Mouse (Mus musculus) kidney, adult 2 months (tissue): Measurements from ENCODE around the gene Atp1b2.

Experiments
- CTCF ChIP-seq: fragments of 200-500 bp; conservative IDR thresholded peaks from 2 replicates; pipeline ENCODE4 v1.5.1; 2011; ENCODE audit warnings: low read depth, mild to moderate bottlenecking, control low read depth, low read length, moderate library complexity, mixed read lengths; ENCODE audit not compliant: insufficient read depth, insufficient read length
- POLR2A ChIP-seq: fragments of 200-500 bp; IDR thresholded peaks from one replicate; pipeline ENCODE4 v1.6.1; 2011; ENCODE audit warnings: low read depth, low read length, control low read depth

GRCm38 (mm10) chr11:69576307-69576706 lies 29.4 kb downstream of the Atp1b2 start:
- no peak for TF ChIP-seq CTCF
- TF ChIP-seq POLR2A: no peak
